Mouse (Mus musculus) kidney, embryonic 16.5 days (tissue): Measurements from ENCODE around the gene Myh8. TPM values are rescaled to one million over a fixed set of nuclear protein-coding genes. Genes with fewer than 3 reads are reported as not detected.

Experiments
- ATAC-seq: fragments of 200-750 bp; cut with Nextera tagmentation; 2 replicates; pipeline ENCODE4 v1.8.0; 2017; ENCODE audit warnings: moderate TSS enrichment; ENCODE audit not compliant: low FRiP score, low TSS enrichment
- H3K27ac ChIP-seq: fragments of 300-500 bp; sonication (generic); 2 replicates; pipeline ENCODE4 v1.5.1; 2014; ENCODE audit warnings: low read length
- H3K27me3 ChIP-seq: fragments of 300-500 bp; sonication (generic); 2 replicates; pipeline ENCODE4 v1.6.1; 2014; ENCODE audit warnings: low read length, control low read depth, mixed read lengths; ENCODE audit not compliant: insufficient read depth
- H3K36me3 ChIP-seq: fragments of 300-500 bp; sonication (generic); 2 replicates; pipeline ENCODE4 v1.6.1; 2014; ENCODE audit warnings: low read length, control low read depth, mixed read lengths; ENCODE audit not compliant: insufficient read depth
- H3K4me1 ChIP-seq: fragments of 300-500 bp; sonication (generic); 2 replicates; pipeline ENCODE4 v1.6.1; 2014; ENCODE audit warnings: low read length, control low read depth, mixed read lengths; ENCODE audit not compliant: insufficient read depth
- H3K4me2 ChIP-seq: fragments of 300-500 bp; sonication (generic); replicated peaks from 2 replicates; pipeline ENCODE4 v1.6.1; 2014; ENCODE audit warnings: low read depth, low read length
- H3K4me3 ChIP-seq: fragments of 300-500 bp; sonication (generic); 2 replicates; pipeline ENCODE4 v1.5.1; 2014; ENCODE audit warnings: mild to moderate bottlenecking, low read length
- H3K9ac ChIP-seq: fragments of 300-500 bp; sonication (generic); replicated peaks from 2 replicates; pipeline ENCODE4 v1.6.1; 2014; ENCODE audit warnings: low read length
- H3K9me3 ChIP-seq: fragments of 300-500 bp; sonication (generic); 2 replicates; pipeline ENCODE4 v1.6.1; 2016; ENCODE audit warnings: low read length, control low read depth
- WGBS: fragments of 180-500 bp; shearing (Covaris S2); extraction: QIAGEN DNeasy Blood & Tissue Kit; methylation state at CpG from one replicate; pipeline ENCODE4 v1.1.7; 2014; 5-methylcytosine and 5-hydroxymethylcytosine counted together
- polyA plus RNA-seq: library from polyadenylated mRNA; unstranded; fragments of >200 nt; fragmentation: Nextera tagmentation; extraction: Ambion mirVana; gene quantifications from 2 replicates; pipeline ENCODE4 v1.2.1, GENCODE M21; 2015

Gene Myh8
- polyA plus RNA-seq, 1 experiment from 2014 or later = 4.0 TPM

DNA sequence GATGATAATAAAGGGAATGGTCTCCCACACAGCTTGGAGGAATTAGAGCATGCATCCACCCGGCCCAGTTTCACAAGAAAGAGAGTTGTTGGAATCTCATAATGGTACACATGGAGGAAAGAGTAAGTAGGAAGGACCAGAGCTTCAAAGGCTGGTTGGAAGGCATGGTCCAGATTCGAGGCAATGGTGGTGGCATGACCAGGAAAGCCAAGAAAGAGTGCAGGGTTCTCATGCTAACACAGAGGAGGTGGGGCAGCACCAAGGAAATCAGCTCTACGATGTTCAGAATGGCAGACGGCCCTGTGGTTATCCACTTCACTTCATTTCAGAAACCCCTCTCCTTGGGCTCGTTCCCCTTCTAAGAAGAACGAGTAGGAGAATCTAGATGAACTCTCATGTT lies 16.0 kb upstream of the Myh8 start:
- no peaks in the 10 kb centered on the region for H3K9me3 ChIP-seq
- no peaks in the 10 kb centered on the region for H3K27me3 ChIP-seq
- no peak overlapping the region for H3K27ac ChIP-seq
- H3K9ac ChIP-seq = no peak overlapping the region
- no peak for ATAC-seq
- H3K4me3 ChIP-seq = no peak overlapping the region
- H3K36me3 ChIP-seq = no peaks in the 10 kb centered on the region
- no peak overlapping the region for H3K4me2 ChIP-seq
- H3K4me1 ChIP-seq = no peaks in the 10 kb centered on the region
- 79% methylated on average over 6 of the region's 6 CpGs for WGBS

DNA sequence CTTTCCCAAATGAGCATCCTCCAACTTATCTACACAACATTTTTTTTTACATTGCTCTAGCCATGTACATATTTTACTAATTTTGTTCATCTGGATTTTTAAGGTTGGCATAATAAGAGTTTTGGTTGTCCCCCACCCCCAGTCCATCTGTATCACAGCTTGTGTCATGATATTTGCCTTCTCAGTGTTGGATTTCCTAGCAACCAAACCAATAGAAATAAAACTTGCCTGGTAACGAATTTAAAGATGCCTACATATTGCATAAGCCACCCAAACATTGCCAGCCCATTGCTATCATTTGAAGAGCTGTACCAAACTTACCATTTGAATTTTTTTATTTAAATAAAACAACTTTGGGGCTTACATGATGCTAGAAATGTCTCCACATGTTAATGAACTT lies 16.5 kb downstream of the Myh8 start:
- 81% methylated on average over 1 of the region's 1 CpGs for WGBS
- no peaks in the 10 kb centered on the region for H3K4me1 ChIP-seq

DNA sequence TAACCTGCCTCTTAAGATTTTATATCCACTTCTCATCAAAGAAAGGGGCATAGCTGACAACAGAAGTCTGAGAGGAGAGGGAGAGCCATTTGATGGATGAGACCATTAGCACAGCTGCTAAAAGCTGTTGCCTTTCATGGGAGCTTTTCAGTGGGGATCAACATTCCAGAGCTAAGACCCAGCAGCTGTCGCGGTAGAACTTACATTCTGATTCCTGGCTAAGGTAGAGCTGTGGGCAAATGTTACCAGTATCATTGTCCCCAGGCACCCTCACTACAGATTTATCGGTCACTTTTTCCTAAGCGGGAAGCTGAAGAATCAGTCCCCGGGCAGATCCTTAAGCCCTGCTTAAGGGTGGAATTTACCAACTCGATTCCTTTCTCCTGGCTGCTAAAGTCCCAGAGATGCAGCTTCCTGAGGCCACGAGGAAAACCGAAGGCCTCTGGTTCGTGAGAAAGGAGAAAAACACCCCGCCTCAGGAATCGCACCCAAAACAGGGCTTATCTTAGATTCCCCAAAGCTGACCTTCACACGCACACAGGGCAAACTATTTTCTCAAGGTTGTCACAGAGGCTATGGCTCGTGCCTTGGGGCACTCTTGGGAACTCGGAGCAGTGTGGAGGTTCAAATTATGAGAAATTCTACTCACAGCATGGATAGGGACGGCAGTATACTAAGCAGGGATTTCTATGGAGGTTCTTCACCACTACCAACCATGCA lies 37.0 kb downstream of the Myh8 start:
- WGBS = 47% methylated on average over 15 of the region's 15 CpGs
- Histone ChIP-seq H3K4me2 (no peak overlapping the region), H3K4me1 (no peaks in the 10 kb centered on the region), H3K27me3 (no peaks in the 10 kb centered on the region), H3K9me3 (no peaks in the 10 kb centered on the region; the same call in 1 of the 2 replicates), H3K27ac (no peak overlapping the region), H3K9ac (no peak overlapping the region), H3K4me3 (no peak overlapping the region), H3K36me3 (no peaks in the 10 kb centered on the region)
- no peak for ATAC-seq

More for the DNA sequence above, 16.5 kb downstream of the Myh8 start:
- ATAC-seq = no peak
- no peak overlapping the region for H3K4me2 ChIP-seq
- no peak overlapping the region for H3K27ac ChIP-seq
- no peaks in the 10 kb centered on the region for H3K36me3 ChIP-seq
- H3K27me3 ChIP-seq = no peaks in the 10 kb centered on the region
- H3K9ac ChIP-seq = no peak overlapping the region
- peaks cover 13% of the 10 kb centered on the region; the same call in 1 of the 2 replicates for H3K9me3 ChIP-seq
- H3K4me3 ChIP-seq = no peak overlapping the region

DNA sequence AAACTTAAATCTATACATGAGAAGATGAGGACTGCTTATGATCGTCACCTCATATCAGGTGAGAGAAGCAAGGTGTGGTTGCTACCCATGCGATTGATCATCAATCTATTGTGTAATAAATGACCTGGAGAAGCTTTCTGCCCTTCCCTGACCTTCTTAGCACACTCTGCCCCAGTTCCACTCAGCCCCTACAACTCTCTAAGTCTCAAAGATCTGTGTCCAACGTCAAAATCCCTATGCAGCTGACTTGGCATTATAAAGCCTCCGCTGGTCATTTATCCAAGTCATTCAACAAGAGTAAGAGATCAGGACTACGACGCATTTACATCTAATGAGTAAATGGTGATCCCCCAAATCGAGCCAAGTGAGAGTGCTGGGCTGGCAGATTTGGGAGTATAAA lies 44.4 kb downstream of the Myh8 start, which contains the start of gene Myh13:
Gene Myh13 (plus strand): TSS at position 301 of the 400 bp plus-strand sequence.
- no peak for ATAC-seq
- H3K4me2 ChIP-seq = no peak within 1 kb of the TSS
- H3K4me3 ChIP-seq = no peak within 1 kb of the TSS
- no peak within 1 kb of the TSS for H3K9ac ChIP-seq
- no peaks in the 10 kb centered on the region for H3K4me1 ChIP-seq
- H3K9me3 ChIP-seq = no peaks in the 10 kb centered on the region
- H3K36me3 ChIP-seq = no peaks in the 10 kb centered on the region
- H3K27me3 ChIP-seq = no peaks in the 10 kb centered on the region
- no peak within 1 kb of the TSS for H3K27ac ChIP-seq
- 88% methylated on average over 7 of the region's 7 CpGs for whole genome bisulfite sequencing

DNA sequence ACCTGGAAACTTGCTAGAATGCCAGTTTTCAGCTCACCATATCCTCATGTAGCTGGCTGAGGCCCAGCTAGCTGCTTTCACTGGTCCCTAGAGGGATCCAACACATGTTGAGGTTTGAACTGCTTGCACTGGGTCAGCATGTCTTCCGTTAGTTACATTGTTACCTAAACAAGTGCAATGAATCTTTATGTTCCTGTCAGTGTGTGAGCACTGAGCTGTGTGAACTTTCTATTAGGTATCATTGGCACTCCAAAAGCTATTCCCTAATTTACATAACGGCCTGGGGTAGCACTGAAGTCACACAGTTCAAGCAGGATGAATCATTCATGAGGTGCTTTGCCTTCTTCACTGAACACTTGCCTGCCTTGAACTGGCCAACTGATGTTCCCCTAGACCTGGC lies 49.6 kb downstream of the Myh8 start:
- H3K27ac ChIP-seq = no peak overlapping the region

DNA sequence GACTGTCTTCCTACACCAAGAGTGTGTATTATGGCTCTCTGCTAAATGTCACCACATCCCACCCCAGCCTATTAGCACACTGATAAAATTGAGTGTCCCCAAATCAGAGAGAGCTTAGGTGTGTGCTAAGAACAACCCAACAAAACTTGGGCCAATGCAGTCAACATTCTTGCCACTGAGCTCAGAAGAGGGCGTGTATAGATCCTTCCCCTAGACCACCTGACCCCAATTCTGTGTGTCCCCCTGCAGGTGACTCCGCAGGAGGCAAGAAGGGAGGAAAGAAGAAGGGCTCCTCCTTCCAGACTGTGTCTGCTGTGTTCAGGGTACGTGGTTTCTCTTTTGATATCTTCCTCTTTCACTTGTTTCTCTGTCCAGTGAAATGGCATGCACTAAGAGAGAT lies 67.6 kb downstream of the Myh8 start:
- Histone ChIP-seq H3K4me1 (no peaks in the 10 kb centered on the region), H3K4me3 (no peak overlapping the region), H3K36me3 (no peaks in the 10 kb centered on the region), H3K9me3 (no peaks in the 10 kb centered on the region), H3K9ac (no peak overlapping the region), H3K27me3 (no peaks in the 10 kb centered on the region), H3K4me2 (no peak overlapping the region), H3K27ac (no peak overlapping the region)
- ATAC-seq = no peak
- WGBS = 59% methylated on average over 3 of the region's 3 CpGs

More for the DNA sequence above, 49.6 kb downstream of the Myh8 start:
- no peak for ATAC-seq
- Histone ChIP-seq H3K9ac (no peak overlapping the region), H3K36me3 (no peaks in the 10 kb centered on the region), H3K4me1 (no peaks in the 10 kb centered on the region), H3K4me2 (no peak overlapping the region), H3K4me3 (no peak overlapping the region), H3K9me3 (no peaks in the 10 kb centered on the region), H3K27me3 (no peaks in the 10 kb centered on the region)
- 32% methylated on average over 2 of the region's 2 CpGs for WGBS

DNA sequence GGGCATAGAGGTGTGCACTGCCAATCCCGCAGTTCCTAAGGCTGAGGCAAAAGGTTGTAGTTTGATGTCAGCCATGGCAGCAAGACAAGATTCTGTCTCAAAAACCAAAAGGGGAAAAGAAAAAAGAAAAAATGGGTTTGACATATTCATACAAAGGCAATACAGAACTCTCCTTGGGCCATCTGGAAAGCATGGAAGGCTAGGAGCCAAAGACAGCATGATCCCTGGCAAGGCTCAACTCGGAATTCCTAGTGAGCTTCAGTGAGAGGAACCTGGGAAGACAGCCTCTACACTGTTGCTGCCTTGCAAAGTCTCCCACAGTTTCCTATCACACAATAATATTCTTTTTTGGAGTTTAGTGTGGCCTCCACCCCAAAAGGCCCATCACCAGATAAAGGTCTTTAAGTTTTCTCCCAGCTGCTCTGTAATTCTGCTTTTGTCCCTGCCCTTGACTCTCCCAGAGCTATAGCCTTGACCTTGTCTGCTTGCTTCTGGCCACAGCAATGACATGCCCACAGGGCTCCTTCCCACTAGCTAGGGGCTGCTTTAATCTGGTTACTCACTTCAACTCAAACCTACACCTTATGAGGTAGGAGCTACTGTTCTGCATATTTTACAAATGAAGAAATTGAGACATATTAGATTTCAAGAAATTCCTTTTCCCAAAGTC lies 68.4 kb downstream of the Myh8 start:
- peaks cover 3% of the 10 kb centered on the region; the same call in 1 of the 2 replicates for H3K27me3 ChIP-seq
- 72% methylated on average over 2 of the region's 2 CpGs for WGBS
- H3K9ac ChIP-seq = no peak overlapping the region
- H3K36me3 ChIP-seq = no peaks in the 10 kb centered on the region
- ATAC-seq = no peak
- no peak overlapping the region for H3K27ac ChIP-seq
- H3K9me3 ChIP-seq = no peaks in the 10 kb centered on the region
- no peak overlapping the region for H3K4me3 ChIP-seq
- no peak overlapping the region for H3K4me2 ChIP-seq
- no peaks in the 10 kb centered on the region for H3K4me1 ChIP-seq

DNA sequence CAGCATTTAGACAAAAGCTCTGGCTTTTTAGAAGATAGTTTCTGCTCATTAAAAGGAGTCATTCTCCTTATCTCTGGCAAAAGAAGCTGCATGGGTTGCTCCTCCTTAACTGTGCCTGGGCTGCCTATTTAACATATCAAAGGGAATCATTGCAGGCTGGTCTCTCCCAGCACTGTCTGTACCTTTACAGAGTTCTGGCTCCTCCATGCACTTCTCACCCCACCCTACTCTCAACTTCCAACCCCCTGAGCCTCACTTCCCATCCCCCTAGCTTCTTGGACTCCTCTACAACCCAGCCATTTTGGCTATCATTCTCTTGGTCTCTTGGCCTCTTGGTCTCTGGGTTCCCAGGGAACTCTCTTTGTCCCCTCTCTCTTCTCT lies 68.9 kb downstream of the Myh8 start:
- no peaks in the 10 kb centered on the region for H3K4me1 ChIP-seq
- H3K4me3 ChIP-seq = no peak overlapping the region
- H3K9me3 ChIP-seq = no peaks in the 10 kb centered on the region
- H3K9ac ChIP-seq = no peak overlapping the region
- peaks cover 3% of the 10 kb centered on the region; the same call in 1 of the 2 replicates for H3K27me3 ChIP-seq
- H3K36me3 ChIP-seq = no peaks in the 10 kb centered on the region
- no peak overlapping the region for H3K27ac ChIP-seq
- H3K4me2 ChIP-seq = no peak overlapping the region
- ATAC-seq = no peak

DNA sequence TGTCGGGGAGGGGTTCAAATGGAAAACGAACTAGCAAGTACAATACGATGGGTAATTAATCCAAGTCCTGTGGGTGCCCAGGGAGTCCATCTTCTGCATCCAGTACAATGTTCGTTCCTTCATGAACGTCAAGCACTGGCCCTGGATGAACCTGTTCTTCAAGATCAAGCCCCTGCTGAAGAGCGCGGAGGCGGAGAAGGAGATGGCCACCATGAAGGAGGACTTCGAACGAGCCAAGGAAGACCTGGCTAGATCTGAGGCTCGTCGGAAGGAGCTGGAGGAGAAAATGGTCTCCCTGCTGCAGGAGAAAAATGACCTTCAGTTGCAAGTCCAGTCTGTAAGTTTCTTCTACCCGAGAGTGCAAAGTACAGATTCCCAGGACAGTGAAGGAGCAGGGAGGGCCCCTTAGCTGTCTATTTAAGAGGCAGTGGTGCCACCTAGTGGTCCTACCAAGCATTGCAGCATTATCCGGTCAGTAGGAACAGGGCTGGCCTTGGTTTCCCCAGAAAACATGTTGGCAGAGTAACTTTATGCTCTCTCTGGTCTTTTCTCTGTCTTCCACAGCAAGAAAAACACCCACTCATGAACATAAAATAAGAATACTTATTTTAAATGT lies 73.3 kb downstream of the Myh8 start:
- H3K4me2 ChIP-seq = peak overlapping the region; percentile 38
- H3K36me3 ChIP-seq = no peaks in the 10 kb centered on the region
- no peak overlapping the region for H3K9ac ChIP-seq
- H3K27ac ChIP-seq = no peak overlapping the region
- H3K4me1 ChIP-seq = no peaks in the 10 kb centered on the region
- ATAC-seq = peak; percentile 59
- peaks cover 3% of the 10 kb centered on the region; the same call in 1 of the 2 replicates for H3K27me3 ChIP-seq
- WGBS = 50% methylated on average over 14 of the region's 14 CpGs
- no peaks in the 10 kb centered on the region for H3K9me3 ChIP-seq
- H3K4me3 ChIP-seq = no peak overlapping the region

DNA sequence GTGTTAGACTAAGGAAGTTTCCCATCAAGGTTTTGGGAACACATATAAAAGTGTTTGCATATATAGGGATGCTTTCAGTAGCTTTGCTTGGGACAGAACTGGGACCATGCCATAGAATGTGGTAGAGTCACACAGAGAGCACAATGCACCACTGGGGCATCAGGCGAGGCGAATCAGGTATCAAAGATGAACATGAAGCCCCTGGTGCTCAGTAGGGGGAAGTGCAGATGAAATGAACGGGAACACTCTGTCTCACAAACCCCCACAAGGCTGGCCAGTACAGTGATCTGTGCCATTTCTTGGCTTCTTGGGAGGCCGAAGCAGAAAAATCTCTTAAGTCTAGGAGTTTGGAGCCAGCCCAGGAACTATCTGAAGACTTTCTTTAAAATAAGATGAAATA lies 76.1 kb downstream of the Myh8 start:
- Histone ChIP-seq H3K27ac (no peak overlapping the region), H3K4me2 (no peak overlapping the region), H3K27me3 (peaks cover 3% of the 10 kb centered on the region; the same call in 1 of the 2 replicates), H3K36me3 (no peaks in the 10 kb centered on the region), H3K9ac (no peak overlapping the region), H3K4me3 (no peak overlapping the region), H3K9me3 (no peaks in the 10 kb centered on the region), H3K4me1 (no peaks in the 10 kb centered on the region)
- no peak for ATAC-seq
- 60% methylated on average over 4 of the region's 4 CpGs for WGBS
